Mouse (Mus musculus): ENCODE measurements around the gene Kcnh4.

The Kcnh4 gene

GRCm38 (mm10) chr11:100759611-100760233 lies at the start of gene Kcnh4:
Gene Kcnh4, minus strand, starts transcription at chr11:100759942.
- DNase-seq (ENCODE audit: inconsistent age in 2 of 2, low spot score in 1 of 2), result peak; percentile 62 to 79

- no peak for DNase-seq (ENCODE audit: inconsistent age in 2 of 2, low spot score in 1 of 2)
These were observed 46.9 kb upstream of the Kcnh4 start for GRCm38 (mm10) chr11:100806380-100807305.

GRCm38 (mm10) chr11:100805535-100805934 lies 45.8 kb upstream of the Kcnh4 start:
- peak in 1 of 2 experiments; percentile 60 for DNase-seq (ENCODE audit: inconsistent age in 2 of 2, low spot score in 1 of 2)

- no peak for DNase-seq (ENCODE audit: inconsistent age in 2 of 2, low spot score in 1 of 2)
These were observed 44.7 kb upstream of the Kcnh4 start for GRCm38 (mm10) chr11:100804409-100804808.

- peak; percentile 84 to 92 for DNase-seq (ENCODE audit: inconsistent age in 2 of 2, low spot score in 1 of 2)
These were observed 39.7 kb upstream of the Kcnh4 start for GRCm38 (mm10) chr11:100799426-100799825.

GRCm38 (mm10) chr11:100796585-100796984 lies 36.8 kb upstream of the Kcnh4 start:
- no peak for DNase-seq (ENCODE audit: inconsistent age in 2 of 2, low spot score in 1 of 2)

- no peak for DNase-seq (ENCODE audit: inconsistent age in 2 of 2, low spot score in 1 of 2)
These were observed 35.6 kb upstream of the Kcnh4 start for GRCm38 (mm10) chr11:100795386-100795785.

- DNase-seq (ENCODE audit: inconsistent age in 2 of 2, low spot score in 1 of 2), result peak; percentile 76 to 94
These were observed 31.8 kb upstream of the Kcnh4 start for GRCm38 (mm10) chr11:100791457-100792049.

GRCm38 (mm10) chr11:100790644-100791043 lies 30.9 kb upstream of the Kcnh4 start:
- DNase-seq (ENCODE audit: inconsistent age in 2 of 2, low spot score in 1 of 2), result peak; percentile 88 to 90

GRCm38 (mm10) chr11:100789702-100790101 lies 30.0 kb upstream of the Kcnh4 start:
- DNase-seq (ENCODE audit: inconsistent age in 2 of 2, low spot score in 1 of 2), result no peak

- no peak for DNase-seq (ENCODE audit: inconsistent age in 2 of 2, low spot score in 1 of 2)
These were observed 26.0 kb upstream of the Kcnh4 start for GRCm38 (mm10) chr11:100785774-100786173.

- no peak for DNase-seq (ENCODE audit: inconsistent age in 2 of 2, low spot score in 1 of 2)
These were observed 24.5 kb upstream of the Kcnh4 start for GRCm38 (mm10) chr11:100784286-100784685.

GRCm38 (mm10) chr11:100782568-100782967 lies 22.8 kb upstream of the Kcnh4 start:
- no peak for DNase-seq (ENCODE audit: inconsistent age in 2 of 2, low spot score in 1 of 2)

GRCm38 (mm10) chr11:100781763-100782475 lies 22.2 kb upstream of the Kcnh4 start:
- DNase-seq (ENCODE audit: inconsistent age in 2 of 2, low spot score in 1 of 2), result no peak

GRCm38 (mm10) chr11:100780247-100780646 lies 20.5 kb upstream of the Kcnh4 start:
- peak; percentile 52 to 83 for DNase-seq (ENCODE audit: inconsistent age in 2 of 2, low spot score in 1 of 2)

GRCm38 (mm10) chr11:100778069-100778468 lies 18.3 kb upstream of the Kcnh4 start:
- no peak for DNase-seq (ENCODE audit: inconsistent age in 2 of 2, low spot score in 1 of 2)

- DNase-seq (ENCODE audit: inconsistent age in 2 of 2, low spot score in 1 of 2), result no peak
These were observed 16.2 kb upstream of the Kcnh4 start for GRCm38 (mm10) chr11:100775921-100776320.

- no peak for DNase-seq (ENCODE audit: inconsistent age in 2 of 2, low spot score in 1 of 2)
These were observed 14.5 kb upstream of the Kcnh4 start for GRCm38 (mm10) chr11:100774261-100774660.

- peak; percentile 89 to 96 for DNase-seq (ENCODE audit: inconsistent age in 2 of 2, low spot score in 1 of 2)
These were observed 11.1 kb upstream of the Kcnh4 start, which contains the start of gene Ghdc for GRCm38 (mm10) chr11:100770646-100771408. Gene Ghdc, minus strand, starts transcription at chr11:100770957.

GRCm38 (mm10) chr11:100769980-100770379 lies 10.2 kb upstream of the Kcnh4 start:
- DNase-seq (ENCODE audit: inconsistent age in 2 of 2, low spot score in 1 of 2), result no peak

Measured in adrenal gland, adult (tissue).